Mouse (Mus musculus) intestine, postnatal 0 days (tissue): ENCODE measurements around the gene Olfr456. TPM values are rescaled to one million over a fixed set of nuclear protein-coding genes. Genes with fewer than 3 reads are reported as not detected.
"Not testable (repeated sequence)": the region's sequence is repeated elsewhere in the genome, so short reads cannot be mapped to it uniquely, and the experiment has no call there.

Experiments used
- ATAC-seq: fragments of 200-750 bp; cut with Nextera tagmentation; 2 replicates; pipeline ENCODE4 v1.8.0; 2017; ENCODE audit warnings: mild to moderate bottlenecking, moderate TSS enrichment, moderate library complexity
- H3K27ac ChIP-seq: fragments of 300-500 bp; sonication (generic); 2 replicates; pipeline ENCODE4 v1.5.1; 2014; ENCODE audit warnings: mild to moderate bottlenecking, low read depth, low read length, moderate library complexity
- H3K27me3 ChIP-seq: fragments of 300-500 bp; sonication (generic); replicated peaks from 2 replicates; pipeline ENCODE4 v1.6.1; 2014; ENCODE audit warnings: low read length, mixed read lengths; ENCODE audit not compliant: control insufficient read depth, insufficient read depth
- H3K36me3 ChIP-seq: fragments of 300-500 bp; sonication (generic); 2 replicates; pipeline ENCODE4 v1.6.1; 2014; ENCODE audit warnings: mild to moderate bottlenecking, moderate library complexity; ENCODE audit not compliant: control insufficient read depth, insufficient read depth
- H3K4me1 ChIP-seq: fragments of 300-500 bp; sonication (generic); replicated peaks from 2 replicates; pipeline ENCODE4 v1.6.1; 2014; ENCODE audit warnings: antibody characterized with exemption, low read length, mixed read lengths; ENCODE audit not compliant: control insufficient read depth, insufficient read depth
- H3K4me2 ChIP-seq: fragments of 300-500 bp; sonication (generic); replicated peaks from 2 replicates; pipeline ENCODE4 v1.6.1; 2014; ENCODE audit warnings: low read depth, mild to moderate bottlenecking, moderate library complexity
- H3K4me3 ChIP-seq: fragments of 300-500 bp; sonication (generic); 2 replicates; pipeline ENCODE4 v1.5.1; 2014; ENCODE audit warnings: low read depth, low read length
- H3K9ac ChIP-seq: fragments of 300-500 bp; sonication (generic); 2 replicates; pipeline ENCODE4 v1.6.1; 2014; ENCODE audit warnings: mild to moderate bottlenecking, low read depth, low read length
- H3K9me3 ChIP-seq: fragments of 300-500 bp; sonication (generic); 2 replicates; pipeline ENCODE4 v1.6.1; 2016; ENCODE audit warnings: mixed run types; ENCODE audit not compliant: control insufficient read depth
- CTCF ChIP-seq: sonication (generic); IDR thresholded peaks from 2 replicates; pipeline ENCODE4 v1.5.1; 2016; ENCODE audit warnings: low read depth, mild to moderate bottlenecking, control low read depth, antibody characterized with exemption, moderate library complexity
- WGBS: fragments of 180-500 bp; shearing (Covaris S2); extraction: QIAGEN DNeasy Blood & Tissue Kit; methylation state at CpG from one replicate; pipeline ENCODE4 v1.1.7; 2014; 5-methylcytosine and 5-hydroxymethylcytosine counted together
- polyA plus RNA-seq: library from polyadenylated mRNA; unstranded; fragments of >200 nt; fragmentation: Nextera tagmentation; extraction: Ambion mirVana; gene quantifications from 2 replicates; pipeline ENCODE4 v1.2.1, GENCODE M21; 2015

The Olfr456 gene
- polyA plus RNA-seq, result not detected in 2 replicates

DNA sequence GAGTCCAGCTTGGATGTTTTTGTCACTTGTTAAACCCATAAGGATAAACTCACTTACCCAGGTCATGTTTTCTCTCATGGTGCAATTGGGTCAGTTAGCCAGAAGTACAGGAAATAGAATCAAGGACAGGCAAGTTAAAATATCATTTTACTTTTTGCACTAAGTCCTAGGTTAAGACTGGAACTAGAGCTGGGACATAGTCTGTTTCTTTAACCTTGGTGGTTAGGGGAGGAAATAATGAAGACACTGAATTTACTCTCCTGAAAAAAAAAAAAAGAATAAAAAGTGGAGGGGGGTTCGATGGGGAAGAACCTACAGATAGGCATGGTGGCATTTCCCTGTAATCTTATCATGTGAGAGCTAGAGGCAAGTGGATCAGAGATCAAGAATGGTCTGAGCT lies at the start of gene Olfr456:
TSS of gene Olfr456 (minus strand) at position 101 of the 400 bp plus-strand sequence.
- H3K36me3 ChIP-seq, result no peaks in the 10 kb centered on the region
- H3K27me3 ChIP-seq, result no peaks in the 10 kb centered on the region
- ATAC-seq, result no peak

DNA sequence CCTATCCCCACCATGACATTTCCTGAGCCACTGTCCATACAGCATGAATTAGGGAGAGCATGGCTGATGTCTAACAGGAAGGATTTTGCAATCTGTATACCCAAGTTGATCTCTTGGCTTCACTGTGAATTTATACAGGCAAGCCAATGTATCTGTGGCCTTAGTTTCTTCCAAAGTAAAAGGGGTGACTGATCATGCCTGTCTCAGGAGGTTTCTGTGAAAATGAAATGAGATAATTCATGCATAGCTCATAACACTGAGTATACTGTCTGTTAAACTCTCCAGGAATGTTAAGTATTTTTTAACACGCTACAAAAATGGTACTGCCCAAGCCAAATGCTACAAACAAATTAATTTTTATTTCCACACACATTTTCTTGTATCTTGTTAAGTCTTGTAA lies 26.4 kb upstream of the Olfr456 start:
- Histone ChIP-seq H3K4me3 (no peak overlapping the region), H3K27ac (no peak overlapping the region), H3K4me1 (no peaks in the 10 kb centered on the region), H3K27me3 (no peaks in the 10 kb centered on the region), H3K36me3 (no peaks in the 10 kb centered on the region), H3K9ac (no peak overlapping the region), H3K4me2 (no peak overlapping the region), H3K9me3 (no peaks in the 10 kb centered on the region)
- no peak for TF ChIP-seq CTCF
- no peak for ATAC-seq
- WGBS, result 71% methylated on average over 1 of the region's 1 CpGs

More for the DNA sequence above, at the start of gene Olfr456:
- H3K9me3 ChIP-seq, result no peaks in the 10 kb centered on the region
- WGBS, result 79% methylated on average over 1 of the region's 1 CpGs
- no peak within 1 kb of the TSS for H3K4me3 ChIP-seq
- no peaks in the 10 kb centered on the region for H3K4me1 ChIP-seq
- no peak within 1 kb of the TSS for H3K4me2 ChIP-seq
- TF ChIP-seq CTCF, result no peak
- no peak within 1 kb of the TSS for H3K27ac ChIP-seq
- no peak within 1 kb of the TSS for H3K9ac ChIP-seq

DNA sequence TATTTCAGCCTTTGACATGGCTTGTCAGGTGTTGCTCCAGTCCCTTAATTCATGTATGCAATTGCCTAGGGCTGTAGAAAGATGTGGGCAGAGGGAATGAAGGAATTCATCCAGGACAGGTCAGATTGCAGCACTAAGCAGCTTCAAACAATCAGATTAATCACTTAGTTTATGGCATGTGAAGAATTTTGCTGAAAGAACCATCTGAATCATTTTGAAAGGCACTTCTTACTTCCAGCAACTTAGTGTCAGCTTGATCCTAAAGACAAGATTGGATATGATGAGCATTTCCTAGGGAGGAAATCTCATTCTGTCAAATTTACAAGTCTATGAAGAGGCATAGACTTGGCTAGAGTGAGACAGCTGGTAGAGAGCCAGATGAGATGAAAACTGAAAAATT lies 22.3 kb upstream of the Olfr456 start:
- Histone ChIP-seq H3K36me3 (no peaks in the 10 kb centered on the region), H3K4me1 (no peaks in the 10 kb centered on the region), H3K9ac (no peak overlapping the region), H3K27me3 (no peaks in the 10 kb centered on the region), H3K27ac (no peak overlapping the region), H3K4me3 (no peak overlapping the region), H3K4me2 (no peak overlapping the region), H3K9me3 (no peaks in the 10 kb centered on the region)
- no peak for ATAC-seq
- TF ChIP-seq CTCF, result no peak

DNA sequence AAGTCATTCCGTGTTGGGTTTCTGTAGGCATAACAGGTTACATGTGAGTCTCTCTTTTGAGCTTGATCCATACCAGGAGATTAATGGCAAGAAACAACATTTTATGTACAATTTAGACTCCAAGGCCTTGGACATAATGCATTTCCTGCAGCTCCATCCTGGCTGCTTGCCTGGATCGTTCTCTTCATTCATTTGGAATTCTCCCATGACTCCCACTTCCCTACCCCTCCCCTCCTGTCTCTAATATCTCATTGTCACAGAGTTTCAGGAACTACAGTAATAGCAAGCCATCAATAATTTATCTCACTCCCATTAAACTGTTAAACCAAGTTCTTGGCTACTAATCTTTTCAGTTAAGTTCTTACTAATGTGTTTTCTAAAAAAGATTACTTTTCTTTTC lies 16.5 kb upstream of the Olfr456 start:
- Histone ChIP-seq H3K4me2 (no peak overlapping the region), H3K4me3 (no peak overlapping the region), H3K9me3 (no peaks in the 10 kb centered on the region), H3K27ac (no peak overlapping the region), H3K4me1 (no peaks in the 10 kb centered on the region), H3K36me3 (no peaks in the 10 kb centered on the region), H3K27me3 (no peaks in the 10 kb centered on the region), H3K9ac (no peak overlapping the region)
- 73% methylated on average over 2 of the region's 2 CpGs for WGBS
- TF ChIP-seq CTCF, result no peak
- ATAC-seq, result no peak

DNA sequence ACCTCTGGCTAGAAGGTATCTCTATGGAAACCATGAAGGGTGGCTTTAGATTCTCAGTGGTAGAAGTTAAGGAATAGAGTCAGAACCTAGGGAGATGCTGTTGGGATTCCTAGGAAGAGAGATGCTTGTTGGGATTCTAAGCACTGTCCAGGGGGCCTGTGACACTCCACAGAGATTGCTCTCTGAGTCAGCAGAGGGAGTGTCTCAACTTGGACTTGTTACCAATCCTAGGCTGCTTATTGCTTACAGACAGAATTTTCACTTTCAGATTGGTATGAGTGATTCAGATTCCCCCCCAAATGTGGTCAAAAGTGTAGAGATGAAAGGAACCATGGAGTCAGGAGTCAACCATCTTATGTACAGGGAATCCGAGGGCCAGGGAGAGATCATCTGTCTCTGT lies 2.7 kb upstream of the Olfr456 start:
- TF ChIP-seq CTCF, result no peak
- 68% methylated on average over 1 of the region's 1 CpGs for WGBS

DNA sequence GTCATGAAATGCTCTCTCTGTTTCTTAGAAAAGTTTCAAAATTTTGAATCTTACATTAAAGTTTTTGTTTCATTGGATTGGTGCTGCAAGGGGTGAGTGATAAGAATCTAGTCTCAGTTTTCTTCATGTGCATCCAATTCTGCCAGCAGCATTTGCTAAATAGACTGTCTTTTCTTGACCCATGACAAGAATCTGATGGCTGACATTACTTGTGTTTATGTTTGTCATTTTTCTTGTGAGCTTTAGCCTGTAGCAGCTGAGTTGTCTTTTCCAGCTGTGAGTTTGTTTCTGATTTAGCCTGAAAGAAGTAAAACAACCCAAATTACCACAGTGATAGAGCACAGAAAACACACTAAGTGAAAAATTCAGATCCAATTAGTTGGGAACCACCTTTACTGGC lies 2.4 kb downstream of the Olfr456 start:
- TF ChIP-seq CTCF, result no peak

More for the DNA sequence above, 2.7 kb upstream of the Olfr456 start:
- Histone ChIP-seq H3K4me1 (no peaks in the 10 kb centered on the region), H3K36me3 (no peaks in the 10 kb centered on the region), H3K9me3 (no peaks in the 10 kb centered on the region), H3K4me3 (no peak overlapping the region), H3K4me2 (no peak overlapping the region), H3K9ac (no peak overlapping the region), H3K27me3 (no peaks in the 10 kb centered on the region), H3K27ac (no peak overlapping the region)
- ATAC-seq, result no peak

DNA sequence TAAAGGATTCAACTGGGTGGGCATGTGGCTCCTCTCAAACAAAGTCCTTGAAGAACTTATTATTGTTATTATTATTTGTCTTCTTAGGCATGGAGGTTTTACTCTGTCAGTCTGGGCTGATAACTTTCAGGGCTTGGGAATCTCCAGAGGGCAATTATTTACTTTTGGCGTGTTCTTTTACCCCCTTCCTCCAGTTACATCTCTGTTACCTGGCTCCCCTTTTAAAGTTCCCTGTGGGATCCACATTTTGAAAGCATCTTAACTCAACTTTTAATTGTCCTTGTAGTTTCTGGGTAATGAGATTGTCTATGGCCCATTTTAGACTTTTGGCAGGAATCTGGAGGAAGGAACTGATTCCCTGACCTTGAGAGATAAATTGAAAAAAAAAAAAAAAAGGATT lies 10.8 kb downstream of the Olfr456 start, which contains the start of gene Olfr457:
TSS of gene Olfr457 (minus strand) at position 101 of the 400 bp plus-strand sequence.
- H3K36me3 ChIP-seq, result no peaks in the 10 kb centered on the region
- no peak within 1 kb of the TSS for H3K4me3 ChIP-seq
- TF ChIP-seq CTCF, result no peak
- no peak within 1 kb of the TSS for H3K9ac ChIP-seq
- no peaks in the 10 kb centered on the region for H3K4me1 ChIP-seq
- 54% methylated on average over 1 of the region's 1 CpGs for WGBS
- no peaks in the 10 kb centered on the region for H3K27me3 ChIP-seq
- no peaks in the 10 kb centered on the region for H3K9me3 ChIP-seq
- H3K4me2 ChIP-seq, result no peak within 1 kb of the TSS
- H3K27ac ChIP-seq, result no peak within 1 kb of the TSS
- ATAC-seq, result no peak

More for the DNA sequence above, 2.4 kb downstream of the Olfr456 start:
- Histone ChIP-seq H3K9me3 (no peaks in the 10 kb centered on the region), H3K9ac (no peak overlapping the region), H3K27me3 (no peaks in the 10 kb centered on the region), H3K36me3 (no peaks in the 10 kb centered on the region), H3K27ac (no peak overlapping the region), H3K4me1 (no peaks in the 10 kb centered on the region), H3K4me3 (no peak overlapping the region), H3K4me2 (no peak overlapping the region)
- no peak for ATAC-seq

DNA sequence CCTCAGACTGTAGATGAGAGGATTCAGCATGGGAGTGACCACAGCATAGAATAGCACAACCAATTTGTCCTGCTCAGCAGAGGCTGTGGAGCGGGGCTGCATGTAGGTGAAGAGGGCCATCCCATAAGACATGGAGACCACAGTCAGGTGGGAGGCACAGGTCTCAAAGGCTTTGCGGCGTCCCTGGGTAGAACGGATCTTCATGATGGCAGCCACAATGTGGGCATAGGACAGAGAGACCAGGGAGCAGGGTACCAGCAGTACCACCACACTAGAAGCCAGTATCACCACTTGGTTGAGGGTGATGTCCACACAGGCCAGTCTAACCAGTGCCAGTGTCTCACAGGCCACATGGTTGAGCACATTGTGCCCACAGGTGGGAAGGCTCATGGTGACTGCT lies 15.7 kb downstream of the Olfr456 start:
- not testable (repeated sequence) for H3K9ac ChIP-seq, H3K9me3 ChIP-seq, H3K36me3 ChIP-seq, H3K4me1 ChIP-seq, H3K4me3 ChIP-seq, H3K27ac ChIP-seq, ATAC-seq, H3K4me2 ChIP-seq, H3K27me3 ChIP-seq
- WGBS, result 97% methylated on average over 4 of the region's 4 CpGs
